ENCODE assay signal across 8 mouse cellular contexts in the genomic region with DNA sequence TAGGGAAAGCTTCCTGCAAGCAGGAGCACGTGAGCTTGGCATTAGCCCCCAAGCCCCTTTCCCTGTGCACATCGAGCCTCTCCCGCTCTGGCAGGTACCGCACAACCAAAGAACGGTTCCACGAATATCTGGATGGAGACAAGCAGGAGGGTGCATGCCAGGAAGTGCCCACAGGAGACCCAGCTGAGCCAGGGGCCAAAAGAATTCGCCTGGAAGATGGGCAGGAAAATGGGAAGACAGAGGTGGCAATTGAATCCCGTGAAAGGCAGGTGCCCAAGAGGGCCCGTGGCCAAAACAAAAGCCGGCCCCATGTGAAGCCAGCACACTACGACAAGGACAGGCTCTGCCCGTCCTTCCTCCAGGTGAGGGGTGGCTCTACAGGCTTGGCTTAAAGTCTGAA. TPM values are rescaled to one million over a fixed set of nuclear protein-coding genes. Genes with fewer than 3 reads are reported as not detected.
DNase-seq lines count a peak whose midpoint lies in the region; ATAC-seq and TF ChIP-seq lines count a peak whose summit lies in the region.

No protein-coding gene starts in this region.

- H3K27me3 ChIP-seq in kidney, postnatal 0 days (ENCODE audit: insufficient read depth, low read length), result no peaks in the 10 kb centered on the region
- peaks cover 6% of the 10 kb centered on the region for H3K27me3 ChIP-seq in hindbrain, embryonic 13.5 days
- H3K27me3 ChIP-seq in midbrain, embryonic 15.5 days (replicated peaks), result peaks cover 2% of the 10 kb centered on the region; the same call in 1 of the 2 replicates

- ATAC-seq in kidney, postnatal 0 days (replicated peaks; ENCODE audit: low FRiP score, low read depth), result no peak
- peak; percentile 4 for ATAC-seq in hindbrain, embryonic 13.5 days (ENCODE audit: low FRiP score)
- ATAC-seq in midbrain, embryonic 15.5 days (replicated peaks), result peak; percentile 8

- H3K4me2 ChIP-seq in kidney, postnatal 0 days (ENCODE audit: low read length), result peak overlapping the region; percentile 74
- peak overlapping the region; percentile 62 for H3K4me2 ChIP-seq in hindbrain, embryonic 13.5 days
- peak overlapping the region; percentile 83 for H3K4me2 ChIP-seq in midbrain, embryonic 15.5 days

- H3K4me1 ChIP-seq in kidney, postnatal 0 days (replicated peaks; ENCODE audit: insufficient read depth, low read length), result peaks cover 19% of the 10 kb centered on the region
- no peaks in the 10 kb centered on the region for H3K4me1 ChIP-seq in cortical plate, adult 2 months (ENCODE audit: control insufficient read depth, insufficient read depth, low read length)
- peaks cover 29% of the 10 kb centered on the region for H3K4me1 ChIP-seq in hindbrain, embryonic 13.5 days (replicated peaks)
- H3K4me1 ChIP-seq in midbrain, embryonic 15.5 days, result peaks cover 30% of the 10 kb centered on the region

- no peak for TF ChIP-seq CTCF in kidney, postnatal 0 days (IDR thresholded peaks at IDR 0.05; ENCODE audit: low read depth)
- TF ChIP-seq CTCF in cortical plate, adult 2 months (IDR thresholded peaks at IDR 0.05; ENCODE audit: extremely low read depth, insufficient read depth, low read length), result no peak

- H3K9ac ChIP-seq in kidney, postnatal 0 days (ENCODE audit: low read depth, low read length), result peak overlapping the region; percentile 86
- peak overlapping the region; percentile 85 for H3K9ac ChIP-seq in hindbrain, embryonic 13.5 days
- peak overlapping the region; percentile 74 for H3K9ac ChIP-seq in midbrain, embryonic 15.5 days

- H3K9me3 ChIP-seq in kidney, postnatal 0 days (replicated peaks; ENCODE audit: low read length), result no peaks in the 10 kb centered on the region
- no peaks in the 10 kb centered on the region for H3K9me3 ChIP-seq in hindbrain, embryonic 13.5 days
- no peaks in the 10 kb centered on the region for H3K9me3 ChIP-seq in midbrain, embryonic 15.5 days

- 0 out of 2 replicates have a peak overlapping the region, but pooled peaks have one; percentile 97 for H3K27ac ChIP-seq in kidney, postnatal 0 days
- 0 out of 2 replicates have a peak overlapping the region, but pooled peaks have one; percentile 4 for H3K27ac ChIP-seq in cortical plate, adult 2 months (ENCODE audit: insufficient read depth, low read length)
- H3K27ac ChIP-seq in hindbrain, embryonic 13.5 days, result peak overlapping the region; percentile 96
- peak overlapping the region; percentile 98 for H3K27ac ChIP-seq in midbrain, embryonic 15.5 days

- H3K36me3 ChIP-seq in kidney, postnatal 0 days (ENCODE audit: insufficient read depth, low read length), result peaks cover 23% of the 10 kb centered on the region
- H3K36me3 ChIP-seq in hindbrain, embryonic 13.5 days, result peaks cover 41% of the 10 kb centered on the region
- peaks cover 30% of the 10 kb centered on the region; the same call in 1 of the 2 replicates for H3K36me3 ChIP-seq in midbrain, embryonic 15.5 days (replicated peaks)

- H3K4me3 ChIP-seq in kidney, postnatal 0 days (replicated peaks; ENCODE audit: low read depth, low read length), result peak overlapping the region; percentile 81
- H3K4me3 ChIP-seq in cortical plate, adult 2 months (ENCODE audit: insufficient read depth, low read length), result peak overlapping the region; percentile 59
- peak overlapping the region; percentile 69 for H3K4me3 ChIP-seq in hindbrain, embryonic 13.5 days
- H3K4me3 ChIP-seq in midbrain, embryonic 15.5 days, result peak overlapping the region; percentile 81

- DNase-seq in kidney, postnatal 0 days (ENCODE audit: low spot score), result no peak
- DNase-seq in kidney, postnatal 4 days, result no peak
- DNase-seq in spleen, postnatal 4 days (ENCODE audit: low spot score in 2 of 2), result no peak
- DNase-seq in spleen, postnatal 36 days (ENCODE audit: low spot score in 2 of 2), result no peak
- DNase-seq in gastrocnemius, postnatal 25 days, result no peak

- 62% methylated on average over 12 of the region's 12 CpGs for WGBS in kidney, postnatal 0 days
- 55% methylated on average over 12 of the region's 12 CpGs for WGBS in hindbrain, embryonic 13.5 days
- 53% methylated on average over 12 of the region's 12 CpGs for WGBS in midbrain, embryonic 15.5 days

- no peak for TF ChIP-seq POLR2A in cortical plate, adult 2 months (IDR thresholded peaks at IDR 0.05; ENCODE audit: extremely low read depth, insufficient read depth, low read length)

RNA-seq across cellular contexts. Expression of a gene that starts 0.9 kb away (rescaled TPM):
- polyA plus RNA-seq in kidney, postnatal 0 days (2015; fragmentation: Nextera tagmentation; extraction: Ambion mirVana), result 37.3 and 38.8 TPM in 2 replicates
- polyA plus RNA-seq in cortical plate, adult 2 months (2012; rRNA removed), result 137 and 148 TPM in 2 replicates
- 67.1 and 68.7 TPM in 2 replicates for polyA plus RNA-seq in hindbrain, embryonic 13.5 days (2015; fragmentation: Nextera tagmentation; extraction: Ambion mirVana)
- polyA plus RNA-seq in midbrain, embryonic 15.5 days (2015; fragmentation: Nextera tagmentation; extraction: Ambion mirVana), result 100.0 and 104 TPM in 2 replicates
- 10 to 100 TPM; 12.4 to 14.5 TPM for total RNA-seq in gastrocnemius, postnatal 25 days (2021)

RNA-seq across cellular contexts. Expression of a gene that starts 4.6 kb away (rescaled TPM):
- 0.59 and 0.71 TPM in 2 replicates for polyA plus RNA-seq in kidney, postnatal 0 days (2015; fragmentation: Nextera tagmentation; extraction: Ambion mirVana)
- polyA plus RNA-seq in cortical plate, adult 2 months (2012; rRNA removed), result 3.3 and 4.0 TPM in 2 replicates
- polyA plus RNA-seq in hindbrain, embryonic 13.5 days (2015; fragmentation: Nextera tagmentation; extraction: Ambion mirVana), result 1.0 TPM in 2 replicates
- 1.4 TPM in 2 replicates for polyA plus RNA-seq in midbrain, embryonic 15.5 days (2015; fragmentation: Nextera tagmentation; extraction: Ambion mirVana)
- under 1 TPM in 1 of 2 experiments, not detected in 1; 0.33 TPM for total RNA-seq in gastrocnemius, postnatal 25 days (2021)

RNA-seq across cellular contexts. Expression of a gene that starts 8.1 kb away (rescaled TPM):
- 8.7 and 11.8 TPM in 2 replicates for polyA plus RNA-seq in kidney, postnatal 0 days (2015; fragmentation: Nextera tagmentation; extraction: Ambion mirVana)
- 7.4 and 8.6 TPM in 2 replicates for polyA plus RNA-seq in cortical plate, adult 2 months (2012; rRNA removed)
- 0.78 and 1.5 TPM in 2 replicates for polyA plus RNA-seq in hindbrain, embryonic 13.5 days (2015; fragmentation: Nextera tagmentation; extraction: Ambion mirVana)
- polyA plus RNA-seq in midbrain, embryonic 15.5 days (2015; fragmentation: Nextera tagmentation; extraction: Ambion mirVana), result 4.1 and 4.6 TPM in 2 replicates
- 1 to 10 TPM; 1.9 to 3.1 TPM for total RNA-seq in gastrocnemius, postnatal 25 days (2021)

RNA-seq across cellular contexts. Expression of a gene that starts 47.6 kb away (rescaled TPM):
- 24.4 and 27.4 TPM in 2 replicates for polyA plus RNA-seq in kidney, postnatal 0 days (2015; fragmentation: Nextera tagmentation; extraction: Ambion mirVana)
- polyA plus RNA-seq in cortical plate, adult 2 months (2012; rRNA removed), result 16.7 and 18.2 TPM in 2 replicates
- polyA plus RNA-seq in hindbrain, embryonic 13.5 days (2015; fragmentation: Nextera tagmentation; extraction: Ambion mirVana), result 14.9 and 17.8 TPM in 2 replicates
- 15.5 and 18.2 TPM in 2 replicates for polyA plus RNA-seq in midbrain, embryonic 15.5 days (2015; fragmentation: Nextera tagmentation; extraction: Ambion mirVana)
- total RNA-seq in gastrocnemius, postnatal 25 days (2021), result 1 to 10 TPM; 3.3 to 3.5 TPM

RNA-seq across cellular contexts. Expression of a gene that starts 47.9 kb away (rescaled TPM):
- 683 and 742 TPM in 2 replicates for polyA plus RNA-seq in kidney, postnatal 0 days (2015; fragmentation: Nextera tagmentation; extraction: Ambion mirVana)
- 332 and 357 TPM in 2 replicates for polyA plus RNA-seq in cortical plate, adult 2 months (2012; rRNA removed)
- polyA plus RNA-seq in hindbrain, embryonic 13.5 days (2015; fragmentation: Nextera tagmentation; extraction: Ambion mirVana), result 507 and 515 TPM in 2 replicates
- 516 and 531 TPM in 2 replicates for polyA plus RNA-seq in midbrain, embryonic 15.5 days (2015; fragmentation: Nextera tagmentation; extraction: Ambion mirVana)
- total RNA-seq in gastrocnemius, postnatal 25 days (2021), result 100 to 1,000 TPM; 459 to 461 TPM

Comparison
In these comparisons a context has a peak if more than half of its experiments do, and no peak if none do; other contexts are left out.
1. H3K27ac ChIP-seq: peak in every context shown above with its lines; median percentile 98 in midbrain, embryonic 15.5 days; 97 in kidney, postnatal 0 days; 96 in hindbrain, embryonic 13.5 days; 4 in cortical plate, adult 2 months.